Mouse (Mus musculus): ENCODE results near the gene 1700013F07Rik. TPM values are rescaled to one million over a fixed set of nuclear protein-coding genes. Genes with fewer than 3 reads are reported as not detected.
"Not testable (repeated sequence)": the region's sequence is repeated elsewhere in the genome, so short reads cannot be mapped to it uniquely, and the experiment has no call there.

The 1700013F07Rik gene
- total RNA-seq, 2 experiments from 2014 or later: 2.4 to 2.5 TPM

DNA sequence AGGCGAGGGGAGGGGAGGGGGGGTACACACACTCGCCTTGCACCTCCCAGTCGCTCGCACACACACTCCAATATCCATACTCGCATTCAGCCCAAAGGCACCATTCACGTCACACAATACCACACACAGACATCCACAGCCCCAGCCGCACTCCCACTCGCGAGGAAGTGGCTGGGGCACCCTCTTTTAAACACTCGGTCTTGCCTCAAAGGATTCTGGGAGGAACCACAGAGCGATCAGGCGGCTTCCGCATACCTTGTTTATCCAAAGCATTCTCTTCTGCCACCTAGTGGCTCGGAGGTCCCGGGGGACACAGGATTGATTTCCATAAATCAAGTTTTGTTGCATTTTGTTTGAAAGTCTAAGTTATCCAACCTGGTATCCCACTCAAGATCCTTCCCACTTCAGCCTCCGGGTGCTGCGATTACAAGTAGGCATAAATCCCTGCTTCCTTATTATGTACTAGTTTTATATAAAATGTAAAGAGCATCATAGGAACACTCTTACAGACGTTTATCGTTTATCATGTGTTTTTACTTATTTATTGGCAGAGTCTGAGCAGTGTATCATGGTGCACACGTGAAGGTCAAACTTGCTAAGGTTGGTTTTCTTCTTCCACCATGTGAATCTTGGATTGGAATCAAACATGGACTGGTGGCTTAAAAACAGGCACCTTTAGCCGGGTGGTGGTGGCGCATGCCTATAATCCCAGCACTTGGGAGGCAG lies 20.8 kb downstream of the 1700013F07Rik start:
- peak; percentile 93 for DNase-seq (ENCODE audit: extremely low spot score in 1 of 2, low spot score in 2 of 2)
- TF ChIP-seq CTCF (IDR thresholded peaks at IDR 0.05): peak; percentile 95
- H3K4me3 ChIP-seq: peak overlapping the region; percentile 82
- intact Hi-C loops (cut with DNase I): loop anchor here (1.0 to 10.0 kb wide), 3 partner anchors 8 to 770 kb away; partner anchors contain the start of gene Tmem167b
- H3K27ac ChIP-seq: peak overlapping the region; percentile 97

DNA sequence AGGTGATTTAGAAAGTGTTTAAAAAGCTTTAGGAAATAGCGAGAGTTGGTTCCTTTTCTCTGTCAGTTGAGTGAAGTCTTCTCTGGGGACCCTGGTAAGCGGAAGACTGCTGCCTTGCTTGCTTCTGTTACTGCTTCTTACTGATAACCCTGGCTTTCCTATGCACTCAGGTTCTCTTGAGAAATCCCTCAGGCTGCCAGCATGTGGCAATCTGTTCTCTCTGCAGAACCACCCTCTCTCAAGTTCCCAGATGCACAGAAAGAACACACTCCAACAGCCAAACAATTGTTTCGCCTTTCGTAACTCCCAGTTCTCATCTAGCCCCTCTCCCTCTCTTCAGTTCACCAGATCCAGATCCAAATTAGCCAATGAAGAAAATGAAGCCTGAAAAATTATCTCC lies 23.9 kb downstream of the 1700013F07Rik start:
- H3K4me3 ChIP-seq: no peak overlapping the region
- no peak for DNase-seq (ENCODE audit: extremely low spot score in 1 of 2, low spot score in 2 of 2)
- TF ChIP-seq CTCF (IDR thresholded peaks at IDR 0.05): no peak
- no peak overlapping the region for H3K27ac ChIP-seq
- intact Hi-C loops (cut with DNase I): loop anchor here (10.0 kb wide), 1 partner anchor 767 kb away; no protein-coding TSS in a partner anchor

DNA sequence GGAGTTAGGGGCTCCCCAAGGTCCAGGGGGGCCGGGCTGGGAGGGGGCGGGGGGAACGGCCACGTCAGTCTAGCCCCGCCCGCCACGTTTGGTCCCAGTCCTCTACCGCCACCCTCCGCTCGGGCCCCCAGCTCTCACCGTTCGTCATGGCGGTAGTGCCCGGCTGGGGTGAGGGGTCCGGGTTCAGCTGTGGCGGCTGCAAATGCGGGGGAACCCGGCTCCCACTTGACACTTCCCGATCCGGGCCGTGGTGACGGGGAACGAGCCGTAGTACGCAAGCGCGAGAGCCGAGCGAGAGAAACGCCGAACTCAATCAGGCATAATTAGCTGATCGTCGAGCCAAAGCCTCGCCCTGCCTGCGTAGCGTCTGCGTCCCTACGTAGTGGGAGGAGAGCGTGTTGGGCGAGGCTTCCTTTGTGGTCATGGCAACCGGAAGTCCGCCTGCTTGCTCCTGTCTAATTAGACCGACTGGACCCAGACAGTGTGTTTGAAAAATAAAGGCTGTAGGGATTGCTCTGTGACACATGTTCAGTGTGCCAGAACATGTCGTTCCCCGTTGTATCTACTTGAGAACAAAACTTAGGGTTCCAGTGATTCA lies 28.3 kb downstream of the 1700013F07Rik start, which contains the start of gene Tmem167b:
Gene Tmem167b, minus strand, starts transcription at position 334 of the 598 bp plus-strand sequence.
- intact Hi-C loops (cut with DNase I): loop anchor here (1.0 to 10.0 kb wide), 4 partner anchors 8 to 277 kb away; partner anchors contain the start of gene Sort1
- TF ChIP-seq CTCF (IDR thresholded peaks at IDR 0.05): no peak
- Histone ChIP-seq H3K4me3 (peak within 1 kb of the TSS; percentile 76), H3K27ac (peak within 1 kb of the TSS; percentile 96)
- DNase-seq (ENCODE audit: extremely low spot score in 1 of 2, low spot score in 2 of 2): peak; percentile 97 to 98

DNA sequence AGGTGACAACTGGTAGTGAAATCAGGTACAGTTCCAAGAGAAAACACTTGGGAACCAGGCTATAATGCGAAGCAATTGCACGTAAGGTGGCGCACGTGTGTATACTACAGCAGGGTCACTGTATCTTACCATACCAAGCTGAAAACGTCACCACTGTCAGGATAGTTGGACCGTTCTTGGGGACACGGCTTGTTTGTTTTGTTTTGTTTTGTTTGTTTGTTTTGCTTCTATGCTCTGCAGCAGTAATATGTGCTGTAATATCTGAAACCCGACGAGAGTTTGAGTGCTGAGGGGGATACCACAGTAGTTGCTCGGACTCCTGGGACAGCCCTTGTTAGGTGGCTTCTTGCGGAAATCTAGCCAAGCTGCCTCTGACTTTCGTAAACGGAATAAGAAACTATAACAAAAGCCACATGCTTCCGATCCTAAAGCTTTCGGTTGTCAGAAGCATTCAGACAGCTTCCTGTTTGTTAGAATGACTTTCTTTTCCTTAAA lies 28.9 kb downstream of the 1700013F07Rik start:
- peak overlapping the region; percentile 96 for H3K27ac ChIP-seq
- no peak for DNase-seq (ENCODE audit: extremely low spot score in 1 of 2, low spot score in 2 of 2)
- no peak; the same call in none of the 2 replicates for TF ChIP-seq CTCF (IDR thresholded peaks at IDR 0.05)
- intact Hi-C loops (cut with DNase I): loop anchor here (1.0 to 10.0 kb wide), 4 partner anchors 9 to 278 kb away; partner anchors contain the start of gene Sort1
- peak overlapping the region; percentile 76 for H3K4me3 ChIP-seq

DNA sequence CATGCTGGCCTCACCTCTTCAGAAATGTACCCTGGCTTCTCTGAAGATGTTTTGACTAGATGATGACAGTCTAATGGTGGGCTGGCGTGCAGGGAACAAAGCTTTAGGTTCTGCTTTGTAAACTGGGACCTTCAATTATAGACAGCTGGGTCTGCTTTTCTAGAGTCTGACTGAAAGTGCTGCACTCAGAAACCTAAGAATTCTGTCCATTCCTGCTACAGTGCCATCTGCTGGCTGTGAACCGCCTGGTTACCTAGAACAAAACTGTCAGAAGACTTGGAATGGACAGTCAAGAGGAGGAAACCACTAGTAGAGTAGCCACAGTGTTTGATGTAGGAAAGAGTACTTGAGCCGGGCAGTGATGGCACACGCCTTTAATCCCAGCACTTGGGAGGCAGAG lies 29.4 kb downstream of the 1700013F07Rik start:
- peak; percentile 75 to 82 for DNase-seq (ENCODE audit: extremely low spot score in 1 of 2, low spot score in 2 of 2)
- intact Hi-C loops (cut with DNase I): loop anchor here (2.0 to 10.0 kb wide), 3 partner anchors 96 to 279 kb away; partner anchors contain the start of gene Sort1
- peak overlapping the region; percentile 96 for H3K27ac ChIP-seq
- peak; percentile 83 for TF ChIP-seq CTCF (IDR thresholded peaks at IDR 0.05)
- H3K4me3 ChIP-seq: peak overlapping the region; percentile 76

DNA sequence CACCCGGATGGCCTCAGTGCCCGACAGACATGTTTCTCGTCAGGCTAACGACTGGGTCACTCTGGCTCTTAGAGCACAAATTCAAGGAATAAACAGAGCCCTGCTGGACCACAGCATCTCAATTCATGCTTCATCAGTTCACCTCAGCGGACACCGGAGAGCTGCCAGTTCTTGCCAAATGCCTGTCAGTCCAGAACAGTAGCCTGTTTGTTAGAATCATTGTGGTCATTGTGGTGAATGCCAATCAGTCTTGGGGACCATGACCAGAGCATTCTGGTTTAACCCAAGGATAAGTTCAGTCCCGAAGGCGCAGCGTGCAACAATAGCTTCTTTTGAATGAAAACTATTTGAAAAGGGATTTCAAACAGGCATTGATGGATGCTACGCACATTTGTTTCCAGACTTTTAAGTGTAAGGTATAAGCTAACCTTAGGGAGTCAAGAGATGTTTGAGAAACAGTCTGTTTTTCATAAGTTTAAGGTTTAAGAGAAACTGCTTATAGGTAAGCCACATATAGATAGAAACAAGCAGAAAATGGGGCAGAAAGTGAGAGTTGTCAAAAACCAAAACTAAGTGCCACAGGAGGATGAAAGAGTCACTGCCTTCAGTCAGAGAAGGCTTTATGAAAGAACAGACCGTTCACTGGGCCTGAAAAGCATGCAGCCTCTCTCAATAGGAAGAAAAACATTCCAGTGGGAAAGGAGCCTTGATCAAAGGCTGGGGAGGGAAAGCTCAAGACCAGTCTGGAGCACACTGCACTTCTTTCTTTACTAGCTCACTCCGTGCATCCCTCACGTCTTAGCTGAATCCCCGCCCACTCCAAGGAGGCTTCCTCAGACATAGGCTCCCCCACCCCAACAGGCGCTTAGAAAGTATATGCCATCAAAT lies 34.3 kb downstream of the 1700013F07Rik start:
- intact Hi-C loops (cut with DNase I): loop anchor here (10.0 kb wide), 1 partner anchor 283 kb away; the partner anchor contains the start of gene Sort1
- Histone ChIP-seq H3K4me3 (no peak overlapping the region), H3K27ac (peak overlapping the region; percentile 57)
- DNase-seq (ENCODE audit: extremely low spot score in 1 of 2, low spot score in 2 of 2): peak in 1 of 2 experiments; percentile 20
- no peak for TF ChIP-seq CTCF (IDR thresholded peaks at IDR 0.05)

DNA sequence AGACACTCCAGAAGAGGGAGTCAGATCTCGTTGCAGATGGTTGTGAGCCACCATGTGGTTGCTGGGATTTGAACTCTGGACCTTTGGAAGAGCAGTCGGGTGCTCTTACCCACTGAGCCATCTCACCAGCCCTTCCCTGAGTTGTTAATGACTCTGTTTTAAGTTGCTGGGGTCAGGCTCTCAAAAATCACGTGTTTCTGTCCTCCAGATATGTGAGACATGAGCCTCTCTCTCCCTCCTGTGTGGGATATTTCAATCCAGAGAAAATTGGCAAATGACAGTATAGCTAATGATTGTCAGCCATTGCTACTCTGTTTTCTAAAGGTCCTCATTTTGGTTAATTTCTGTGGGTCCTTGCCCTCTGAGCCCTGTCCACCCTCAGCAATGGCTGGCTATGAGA lies 35.7 kb downstream of the 1700013F07Rik start:
- not testable (repeated sequence) for H3K27ac ChIP-seq; H3K4me3 ChIP-seq; DNase-seq (ENCODE audit: extremely low spot score in 1 of 2, low spot score in 2 of 2)
- intact Hi-C loops (cut with DNase I): loop anchor here (10.0 kb wide), 1 partner anchor 285 kb away; the partner anchor contains the start of gene Sort1

DNA sequence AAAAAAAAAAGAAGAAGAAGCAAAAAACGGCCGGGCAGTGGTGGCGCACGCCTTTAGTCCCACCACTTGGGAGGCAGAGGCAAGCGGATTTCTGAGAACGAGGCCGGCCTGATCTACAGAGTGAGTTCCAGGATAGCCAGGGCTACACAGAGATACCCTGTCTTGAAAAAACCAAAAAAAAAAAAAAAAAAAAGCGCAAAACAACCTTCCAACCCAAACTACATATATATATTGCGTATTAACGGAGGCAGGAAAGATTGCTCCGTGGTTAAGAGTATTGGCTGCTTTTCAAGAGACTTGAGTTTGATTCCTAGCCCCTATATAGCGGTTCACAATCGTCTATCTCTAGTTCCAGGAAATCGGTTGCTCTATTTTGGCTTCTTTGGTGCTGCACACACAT lies 36.9 kb downstream of the 1700013F07Rik start:
- no peak overlapping the region; the same call in 1 of the 2 replicates for H3K27ac ChIP-seq
- no peak for DNase-seq (ENCODE audit: extremely low spot score in 1 of 2, low spot score in 2 of 2)
- peak overlapping the region; percentile 93; the same call in 1 of the 2 replicates for H3K4me3 ChIP-seq
- no peak for TF ChIP-seq CTCF (IDR thresholded peaks at IDR 0.05)
- intact Hi-C loops (cut with DNase I): no loop called here

DNA sequence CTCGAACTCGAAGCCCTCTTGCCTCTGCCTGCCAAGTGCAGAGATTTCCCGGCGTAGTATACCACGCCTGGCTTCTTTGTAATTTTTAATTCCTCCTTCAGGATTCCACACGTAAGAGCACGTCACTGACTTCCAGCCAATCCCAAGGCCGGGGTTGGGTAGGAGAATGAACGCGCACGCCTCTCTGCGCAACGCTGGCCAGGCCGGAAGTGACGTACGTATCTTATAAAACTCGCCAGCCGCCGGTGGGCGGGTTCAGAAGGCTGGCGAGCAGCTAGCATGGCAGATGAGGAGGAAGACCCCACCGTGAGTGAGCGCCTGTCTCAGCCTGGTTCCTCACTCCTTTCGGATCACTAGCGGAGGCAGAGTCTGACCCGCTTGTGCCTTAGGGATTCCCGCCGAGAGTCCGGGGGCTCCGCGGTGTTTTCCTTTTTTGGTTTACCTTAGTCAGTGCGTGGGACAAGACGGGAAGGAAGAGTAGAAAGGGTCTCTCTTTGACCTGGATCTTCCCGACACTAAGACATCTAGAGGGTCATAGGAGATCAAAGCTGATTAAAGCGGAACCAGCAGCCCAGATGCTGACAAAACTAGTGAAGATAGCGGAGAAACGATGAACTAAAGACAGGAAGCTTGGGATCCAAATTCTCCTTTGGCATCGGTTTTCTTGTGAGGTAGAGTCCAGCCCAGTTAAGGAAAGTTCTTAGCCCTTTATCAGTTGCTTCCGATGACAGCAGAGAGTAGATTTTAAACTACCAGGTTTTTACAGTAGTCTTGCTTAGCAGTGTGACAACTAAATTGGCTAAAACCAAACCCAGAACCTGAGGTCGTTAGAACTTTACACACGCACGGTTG lies 37.7 kb downstream of the 1700013F07Rik start, which contains the start of gene Taf13:
Gene Taf13, plus strand, starts transcription at position 256 of the 852 bp plus-strand sequence.
- intact Hi-C loops (cut with DNase I): no loop called here
- H3K27ac ChIP-seq: peak within 1 kb of the TSS; percentile 97
- DNase-seq (ENCODE audit: extremely low spot score in 1 of 2, low spot score in 2 of 2): peak; percentile 97 to 98
- TF ChIP-seq CTCF (IDR thresholded peaks at IDR 0.05): no peak; the same call in 1 of the 2 replicates
- H3K4me3 ChIP-seq: peak within 1 kb of the TSS; percentile 93
